Mouse (Mus musculus) CD8-positive naive resting alpha-beta T cell, adult 2 months (primary cell): ENCODE measurements around the gene Gm10282.
A peak's percentile ranks its signal among the peaks of the same experiment; 100 is the strongest.

Experiments used
- DNase-seq, 2 experiments: peaks; one replicate each; pipeline ENCODE4 v3.0.0; 2022; ENCODE audit warnings: low read depth in 2 of 2, low spot score in 2 of 2

Gene Gm10282

GRCm38 (mm10) chr8:72300654-72301400 is 4.2 kb downstream of the Gm10282 start:
- no peak for DNase-seq

- no peak for DNase-seq
These were observed 6.1 kb downstream of the Gm10282 start for GRCm38 (mm10) chr8:72298928-72299327.

GRCm38 (mm10) chr8:72296561-72296960 is 8.5 kb downstream of the Gm10282 start:
- no peak for DNase-seq

- DNase-seq, result peak; percentile 64 to 66
These were observed 9.4 kb downstream of the Gm10282 start for GRCm38 (mm10) chr8:72295679-72296078.

GRCm38 (mm10) chr8:72295125-72295524 is 9.9 kb downstream of the Gm10282 start:
- DNase-seq, result no peak

GRCm38 (mm10) chr8:72293309-72293708 is 11.8 kb downstream of the Gm10282 start:
- DNase-seq, result no peak

GRCm38 (mm10) chr8:72291104-72291503 is 14.0 kb downstream of the Gm10282 start:
- peak; percentile 44 to 49 for DNase-seq

GRCm38 (mm10) chr8:72289051-72289450 is 16.0 kb downstream of the Gm10282 start:
- DNase-seq, result no peak

GRCm38 (mm10) chr8:72285285-72285684 is 19.8 kb downstream of the Gm10282 start:
- no peak for DNase-seq

GRCm38 (mm10) chr8:72281634-72282033 is 23.4 kb downstream of the Gm10282 start:
- DNase-seq, result no peak

- DNase-seq, result peak; percentile 79 to 83
These were observed 25.9 kb downstream of the Gm10282 start for GRCm38 (mm10) chr8:72279151-72279550.

GRCm38 (mm10) chr8:72277244-72277643 is 27.8 kb downstream of the Gm10282 start:
- peak; percentile 42 to 62 for DNase-seq

GRCm38 (mm10) chr8:72273807-72274206 is 31.3 kb downstream of the Gm10282 start:
- no peak for DNase-seq

- DNase-seq, result no peak
These were observed 31.8 kb downstream of the Gm10282 start for GRCm38 (mm10) chr8:72273111-72273770.

GRCm38 (mm10) chr8:72272361-72272760 is 32.7 kb downstream of the Gm10282 start:
- DNase-seq, result peak; percentile 80 to 86

GRCm38 (mm10) chr8:72271691-72272090 is 33.4 kb downstream of the Gm10282 start:
- DNase-seq, result no peak

- no peak for DNase-seq
These were observed 33.9 kb downstream of the Gm10282 start for GRCm38 (mm10) chr8:72271051-72271660.

- DNase-seq, result no peak
These were observed 34.5 kb downstream of the Gm10282 start for GRCm38 (mm10) chr8:72270606-72271005.

GRCm38 (mm10) chr8:72268356-72268755 is 36.7 kb downstream of the Gm10282 start:
- DNase-seq, result no peak

GRCm38 (mm10) chr8:72267106-72267505 is 38.0 kb downstream of the Gm10282 start:
- no peak for DNase-seq

GRCm38 (mm10) chr8:72266671-72267070 is 38.4 kb downstream of the Gm10282 start:
- DNase-seq, result no peak

- DNase-seq, result no peak
These were observed 39.7 kb downstream of the Gm10282 start for GRCm38 (mm10) chr8:72265342-72265741.
